Mouse (Mus musculus): ENCODE measurements around the gene Stk11ip.

DNA sequence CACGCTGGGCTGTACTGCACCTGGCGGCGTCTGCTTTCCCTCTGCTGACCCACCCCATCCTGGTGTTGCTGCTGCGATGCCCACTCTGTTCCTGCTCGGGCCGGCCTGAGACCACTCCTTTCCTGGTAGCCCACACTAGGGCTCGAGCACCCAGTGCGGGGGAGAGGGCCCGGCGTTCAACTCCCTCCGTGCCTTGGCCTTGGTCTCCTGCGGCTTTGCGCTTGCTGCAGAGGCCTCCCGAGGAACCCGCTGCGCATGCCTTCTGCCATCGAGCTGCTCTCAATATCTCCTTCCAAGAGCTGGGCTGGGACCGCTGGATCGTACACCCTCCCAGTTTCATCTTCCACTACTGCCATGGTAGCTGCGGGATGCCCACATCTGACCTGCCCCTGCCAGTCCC is 11.7 kb upstream of the Stk11ip start:
- no peak for TF ChIP-seq CTCF (conservative IDR thresholded peaks at IDR 0.05 in 1 of 2, IDR thresholded peaks at IDR 0.05 in 1 of 2; ENCODE audit: low read depth in 2 of 2, low read length in 2 of 2)
- TF ChIP-seq POLR2AphosphoS2 (IDR thresholded peaks at IDR 0.05; ENCODE audit: low read depth, low read length), result no peak
- no peak for TF ChIP-seq MAFK (IDR thresholded peaks at IDR 0.05; ENCODE audit: insufficient replicate concordance, low read length)
- TF ChIP-seq RAD21 (IDR thresholded peaks at IDR 0.05; ENCODE audit: low read depth, low read length), result no peak
- TF ChIP-seq GABPA (IDR thresholded peaks at IDR 0.05; ENCODE audit: insufficient replicate concordance, low read depth, low read length), result no peak
- TF ChIP-seq CHD2 (IDR thresholded peaks at IDR 0.05; ENCODE audit: low read length), result no peak
- no peak for TF ChIP-seq TCF12 (IDR thresholded peaks at IDR 0.05; ENCODE audit: low read depth, low read length)
- no peak for TF ChIP-seq USF1 (IDR thresholded peaks at IDR 0.05; ENCODE audit: low read depth, low read length)
- TF ChIP-seq EP300 (IDR thresholded peaks at IDR 0.05; ENCODE audit: low read length), result no peak
